Mouse (Mus musculus): ENCODE measurements at regions not wholly inside any gene's neighbourhood (a gene's known extent, or its start where the extent isn't known, plus 50 kb on each side); places are given as distances from the start of the nearest gene placed in this dataset.

GRCm38 (mm10) chr2:172660916-172661315 is 111.5 kb downstream of the Tfap2c start:
- intact Hi-C loops (cut with DNase I), result no loop called here
- TF ChIP-seq CTCF (IDR thresholded peaks at IDR 0.05), result no peak
- Histone ChIP-seq H3K4me3 (no peak overlapping the region), H3K27ac (no peak overlapping the region)
- no peak for DNase-seq

GRCm38 (mm10) chr2:172661418-172661980 is 112.1 kb downstream of the Tfap2c start:
- Histone ChIP-seq H3K27ac (no peak overlapping the region), H3K4me3 (no peak overlapping the region)
- intact Hi-C loops (cut with DNase I), result no loop called here
- TF ChIP-seq CTCF (IDR thresholded peaks at IDR 0.05), result no peak
- no peak for DNase-seq

- no peak overlapping the region for H3K4me3 ChIP-seq
- DNase-seq, result peak; percentile 3
- no peak overlapping the region for H3K27ac ChIP-seq
- intact Hi-C loops (cut with DNase I), result no loop called here
- TF ChIP-seq CTCF (IDR thresholded peaks at IDR 0.05), result no peak
These were observed 112.8 kb downstream of the Tfap2c start for GRCm38 (mm10) chr2:172662165-172662564.

GRCm38 (mm10) chr2:172663681-172664080 is 114.3 kb downstream of the Tfap2c start:
- no peak for TF ChIP-seq CTCF (IDR thresholded peaks at IDR 0.05)
- Histone ChIP-seq H3K27ac (no peak overlapping the region), H3K4me3 (no peak overlapping the region)
- DNase-seq, result peak; percentile 8
- intact Hi-C loops (cut with DNase I), result no loop called here

GRCm38 (mm10) chr2:172673081-172673480 is 123.7 kb downstream of the Tfap2c start:
- no peak for DNase-seq
- H3K4me3 ChIP-seq, result no peak overlapping the region
- intact Hi-C loops (cut with DNase I), result no loop called here
- no peak overlapping the region for H3K27ac ChIP-seq
- no peak for TF ChIP-seq CTCF (IDR thresholded peaks at IDR 0.05)

GRCm38 (mm10) chr2:172674641-172675040 is 125.2 kb downstream of the Tfap2c start:
- Histone ChIP-seq H3K27ac (no peak overlapping the region), H3K4me3 (no peak overlapping the region)
- intact Hi-C loops (cut with DNase I), result no loop called here
- TF ChIP-seq CTCF (IDR thresholded peaks at IDR 0.05), result no peak
- DNase-seq, result no peak

DNA sequence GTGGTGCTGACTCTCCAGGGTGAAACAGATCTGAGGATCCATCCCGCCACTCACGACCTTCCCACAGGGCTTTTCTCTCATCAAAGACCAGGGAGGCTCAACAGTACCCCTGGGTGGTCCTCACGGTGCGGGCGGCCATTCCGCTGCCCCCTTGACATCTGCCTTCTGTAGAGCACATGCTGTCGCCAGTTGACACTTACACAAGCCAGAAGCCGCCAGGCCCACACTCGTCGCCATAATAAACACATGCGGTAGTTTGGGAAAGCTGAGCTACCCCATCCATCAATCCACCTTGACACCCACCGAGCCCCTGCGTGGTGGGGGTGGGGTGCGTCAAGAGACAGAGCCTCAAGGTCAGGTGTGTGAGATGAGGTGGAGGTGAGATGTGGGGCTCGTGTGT is 125.7 kb downstream of the Tfap2c start:
- TF ChIP-seq CTCF (IDR thresholded peaks at IDR 0.05), result no peak
- no peak for DNase-seq
- Histone ChIP-seq H3K4me3 (no peak overlapping the region), H3K27ac (no peak overlapping the region)
- intact Hi-C loops (cut with DNase I), result no loop called here

DNA sequence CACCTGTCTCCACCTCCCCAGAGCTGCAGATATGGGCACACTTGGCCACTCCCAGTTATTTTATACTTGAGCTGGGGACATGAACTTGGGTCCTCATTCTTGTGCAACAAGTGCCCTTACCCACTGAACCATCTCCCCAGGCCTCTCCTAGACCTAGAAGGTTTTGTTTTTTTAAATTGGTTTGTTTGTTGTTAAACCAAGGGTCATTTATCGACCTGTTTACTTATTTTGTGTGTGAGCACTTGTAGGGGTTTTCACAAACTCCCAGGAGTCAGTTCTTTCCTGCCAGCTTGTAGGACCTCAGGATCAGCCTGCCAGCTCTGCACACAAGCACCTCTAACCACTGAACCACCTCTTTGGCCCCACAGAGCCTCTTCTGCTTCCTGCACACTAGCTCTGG is 140.8 kb downstream of the Tfap2c start:
- H3K4me3 ChIP-seq, result no peak overlapping the region
- H3K27ac ChIP-seq, result no peak overlapping the region
- intact Hi-C loops (cut with DNase I), result no loop called here
- TF ChIP-seq CTCF (IDR thresholded peaks at IDR 0.05), result no peak
- no peak for DNase-seq

GRCm38 (mm10) chr2:172690931-172691651 is 141.7 kb downstream of the Tfap2c start:
- intact Hi-C loops (cut with DNase I), result no loop called here
- Histone ChIP-seq H3K27ac (no peak overlapping the region), H3K4me3 (no peak overlapping the region)
- DNase-seq, result no peak
- TF ChIP-seq CTCF (IDR thresholded peaks at IDR 0.05), result no peak

GRCm38 (mm10) chr2:172698961-172699360 is 149.6 kb downstream of the Tfap2c start:
- no peak for TF ChIP-seq CTCF (IDR thresholded peaks at IDR 0.05)
- H3K27ac ChIP-seq, result no peak overlapping the region
- no peak for DNase-seq
- no peak overlapping the region for H3K4me3 ChIP-seq
- intact Hi-C loops (cut with DNase I), result no loop called here

GRCm38 (mm10) chr2:172699654-172700053 is 150.3 kb downstream of the Tfap2c start:
- intact Hi-C loops (cut with DNase I), result no loop called here
- DNase-seq, result no peak
- no peak overlapping the region for H3K4me3 ChIP-seq
- TF ChIP-seq CTCF (IDR thresholded peaks at IDR 0.05), result no peak
- H3K27ac ChIP-seq, result no peak overlapping the region

- Histone ChIP-seq H3K4me3 (no peak overlapping the region), H3K27ac (no peak overlapping the region)
- intact Hi-C loops (cut with DNase I), result no loop called here
- DNase-seq, result no peak
- TF ChIP-seq CTCF (IDR thresholded peaks at IDR 0.05), result no peak
These were observed 161.2 kb downstream of the Tfap2c start for GRCm38 (mm10) chr2:172710641-172711040.

- H3K4me3 ChIP-seq, result peak overlapping the region; percentile 26
These were observed 177.3 kb downstream of the Tfap2c start for GRCm38 (mm10) chr2:172726701-172727100.

GRCm38 (mm10) chr2:172727576-172727975 is 178.2 kb downstream of the Tfap2c start:
- TF ChIP-seq CTCF (IDR thresholded peaks at IDR 0.05), result no peak
- H3K27ac ChIP-seq, result no peak overlapping the region
- H3K4me3 ChIP-seq, result no peak overlapping the region
- intact Hi-C loops (cut with DNase I), result no loop called here
- DNase-seq, result no peak

More at GRCm38 (mm10) chr2:172726701-172727100, 177.3 kb downstream of the Tfap2c start:
- H3K27ac ChIP-seq, result no peak overlapping the region
- intact Hi-C loops (cut with DNase I), result no loop called here
- no peak for TF ChIP-seq CTCF (IDR thresholded peaks at IDR 0.05)
- no peak for DNase-seq

All from gastrocnemius, adult 2 months (tissue).